Mouse (Mus musculus): ENCODE data around the gene Syngr1. TPM values are rescaled to one million over a fixed set of nuclear protein-coding genes. Genes with fewer than 3 reads are reported as not detected.

Syngr1 gene
- 14.7 and 14.9 TPM in 2 replicates for polyA plus RNA-seq (2014; fragmentation: Nextera tagmentation; extraction: Ambion mirVana)

- H3K9me3 ChIP-seq (ENCODE audit: low read depth, low read length), result no peaks in the 10 kb centered on the region
- peak; percentile 71 for DNase-seq
- H3K4me1 ChIP-seq (ENCODE audit: insufficient read depth), result no peaks in the 10 kb centered on the region
- WGBS, result 1% methylated on average over 85 of the region's 86 CpGs
- H3K9ac ChIP-seq, result peak within 1 kb of the TSS; percentile 60
- H3K27ac ChIP-seq (ENCODE audit: low read depth), result no peak within 1 kb of the TSS
- peak; percentile 69 for TF ChIP-seq CTCF (IDR thresholded peaks at IDR 0.05; ENCODE audit: low read depth)
- ATAC-seq (ENCODE audit: insufficient read depth), result peak; percentile 64
- H3K27me3 ChIP-seq (ENCODE audit: insufficient read depth, low read length), result peaks cover 34% of the 10 kb centered on the region
- H3K4me3 ChIP-seq (ENCODE audit: low read depth, low read length), result peak within 1 kb of the TSS; percentile 59
- peak within 1 kb of the TSS; percentile 94 for H3K4me2 ChIP-seq
- no peaks in the 10 kb centered on the region for H3K36me3 ChIP-seq (ENCODE audit: insufficient read depth)
Observed at GRCm38 (mm10) chr15:80091121-80091955, at the start of gene Syngr1, which contains the start of gene Rpl3. Gene Syngr1, plus strand, starts transcription at chr15:80091334. Gene Rpl3, minus strand, starts transcription at chr15:80091868.

GRCm38 (mm10) chr15:80042152-80042551 lies 49.0 kb upstream of the Syngr1 start:
- no peak overlapping the region for H3K4me2 ChIP-seq
- ATAC-seq (ENCODE audit: insufficient read depth), result no peak
- no peak overlapping the region for H3K9ac ChIP-seq
- no peak overlapping the region for H3K4me3 ChIP-seq (ENCODE audit: low read depth, low read length)
- H3K9me3 ChIP-seq (ENCODE audit: low read depth, low read length), result peaks cover 3% of the 10 kb centered on the region; the same call in 1 of the 2 replicates
- 60% methylated on average over 4 of the region's 4 CpGs for WGBS
- no peak overlapping the region for H3K27ac ChIP-seq (ENCODE audit: low read depth)
- no peak for DNase-seq
- no peak for TF ChIP-seq CTCF (IDR thresholded peaks at IDR 0.05; ENCODE audit: low read depth)
- H3K4me1 ChIP-seq (ENCODE audit: insufficient read depth), result no peaks in the 10 kb centered on the region
- H3K36me3 ChIP-seq (ENCODE audit: insufficient read depth), result no peaks in the 10 kb centered on the region
- H3K27me3 ChIP-seq (ENCODE audit: insufficient read depth, low read length), result no peaks in the 10 kb centered on the region

- 79% methylated on average over 10 of the region's 10 CpGs for WGBS
Observed at GRCm38 (mm10) chr15:80044249-80044648, 46.9 kb upstream of the Syngr1 start.

GRCm38 (mm10) chr15:80045749-80046148 lies 45.4 kb upstream of the Syngr1 start:
- no peak overlapping the region for H3K9ac ChIP-seq
- no peak overlapping the region for H3K27ac ChIP-seq (ENCODE audit: low read depth)
- H3K4me2 ChIP-seq, result no peak overlapping the region
- no peaks in the 10 kb centered on the region for H3K36me3 ChIP-seq (ENCODE audit: insufficient read depth)
- TF ChIP-seq CTCF (IDR thresholded peaks at IDR 0.05; ENCODE audit: low read depth), result peak; percentile 30
- ATAC-seq (ENCODE audit: insufficient read depth), result no peak
- 94% methylated on average over 2 of the region's 2 CpGs for WGBS
- no peak overlapping the region for H3K4me3 ChIP-seq (ENCODE audit: low read depth, low read length)
- peaks cover 3% of the 10 kb centered on the region; the same call in 1 of the 2 replicates for H3K9me3 ChIP-seq (ENCODE audit: low read depth, low read length)
- DNase-seq, result no peak
- H3K4me1 ChIP-seq (ENCODE audit: insufficient read depth), result no peaks in the 10 kb centered on the region
- no peaks in the 10 kb centered on the region for H3K27me3 ChIP-seq (ENCODE audit: insufficient read depth, low read length)

More at GRCm38 (mm10) chr15:80044249-80044648, 46.9 kb upstream of the Syngr1 start:
- H3K4me2 ChIP-seq, result no peak overlapping the region
- DNase-seq (no peak), ATAC-seq (ENCODE audit: insufficient read depth) (no peak)
- no peak for TF ChIP-seq CTCF (IDR thresholded peaks at IDR 0.05; ENCODE audit: low read depth)
- no peaks in the 10 kb centered on the region for H3K27me3 ChIP-seq (ENCODE audit: insufficient read depth, low read length)
- no peaks in the 10 kb centered on the region for H3K36me3 ChIP-seq (ENCODE audit: insufficient read depth)
- H3K27ac ChIP-seq (ENCODE audit: low read depth), result no peak overlapping the region
- no peaks in the 10 kb centered on the region for H3K4me1 ChIP-seq (ENCODE audit: insufficient read depth)
- no peak overlapping the region for H3K4me3 ChIP-seq (ENCODE audit: low read depth, low read length)
- peaks cover 3% of the 10 kb centered on the region; the same call in 1 of the 2 replicates for H3K9me3 ChIP-seq (ENCODE audit: low read depth, low read length)
- no peak overlapping the region for H3K9ac ChIP-seq

GRCm38 (mm10) chr15:80047242-80047641 lies 43.9 kb upstream of the Syngr1 start:
- H3K4me1 ChIP-seq (ENCODE audit: insufficient read depth), result no peaks in the 10 kb centered on the region
- no peak for ATAC-seq (ENCODE audit: insufficient read depth)
- DNase-seq, result no peak
- no peak overlapping the region for H3K4me2 ChIP-seq
- WGBS, result 77% methylated on average over 2 of the region's 2 CpGs
- no peak overlapping the region for H3K27ac ChIP-seq (ENCODE audit: low read depth)
- H3K4me3 ChIP-seq (ENCODE audit: low read depth, low read length), result no peak overlapping the region
- H3K9me3 ChIP-seq (ENCODE audit: low read depth, low read length), result peaks cover 3% of the 10 kb centered on the region; the same call in 1 of the 2 replicates
- no peaks in the 10 kb centered on the region for H3K27me3 ChIP-seq (ENCODE audit: insufficient read depth, low read length)
- no peak for TF ChIP-seq CTCF (IDR thresholded peaks at IDR 0.05; ENCODE audit: low read depth)
- H3K9ac ChIP-seq, result no peak overlapping the region
- no peaks in the 10 kb centered on the region for H3K36me3 ChIP-seq (ENCODE audit: insufficient read depth)

GRCm38 (mm10) chr15:80047973-80048372 lies 43.2 kb upstream of the Syngr1 start:
- 13% methylated on average over 5 of the region's 5 CpGs for WGBS
- no peak overlapping the region for H3K27ac ChIP-seq (ENCODE audit: low read depth)
- H3K4me2 ChIP-seq, result no peak overlapping the region

GRCm38 (mm10) chr15:80050093-80050492 lies 41.0 kb upstream of the Syngr1 start:
- no peak overlapping the region for H3K9ac ChIP-seq
- H3K4me2 ChIP-seq, result no peak overlapping the region
- no peak overlapping the region for H3K4me3 ChIP-seq (ENCODE audit: low read depth, low read length)
- peaks cover 3% of the 10 kb centered on the region; the same call in 1 of the 2 replicates for H3K9me3 ChIP-seq (ENCODE audit: low read depth, low read length)
- no peaks in the 10 kb centered on the region for H3K27me3 ChIP-seq (ENCODE audit: insufficient read depth, low read length)
- H3K4me1 ChIP-seq (ENCODE audit: insufficient read depth), result 0 out of 2 replicates have a peak, but pooled peaks cover 2% of the 10 kb centered on the region
- peak; percentile 46; the same call in 1 of the 2 replicates for ATAC-seq (ENCODE audit: insufficient read depth)
- H3K27ac ChIP-seq (ENCODE audit: low read depth), result peak overlapping the region; percentile 15; the same call in 1 of the 2 replicates
- peak; percentile 60 for DNase-seq
- TF ChIP-seq CTCF (IDR thresholded peaks at IDR 0.05; ENCODE audit: low read depth), result no peak
- WGBS, result 45% methylated on average over 4 of the region's 4 CpGs
- no peaks in the 10 kb centered on the region for H3K36me3 ChIP-seq (ENCODE audit: insufficient read depth)

More at GRCm38 (mm10) chr15:80047973-80048372, 43.2 kb upstream of the Syngr1 start:
- no peak for DNase-seq
- Histone ChIP-seq H3K9me3 (ENCODE audit: low read depth, low read length) (peaks cover 3% of the 10 kb centered on the region; the same call in 1 of the 2 replicates), H3K4me3 (ENCODE audit: low read depth, low read length) (no peak overlapping the region), H3K9ac (no peak overlapping the region), H3K27me3 (ENCODE audit: insufficient read depth, low read length) (no peaks in the 10 kb centered on the region), H3K36me3 (ENCODE audit: insufficient read depth) (no peaks in the 10 kb centered on the region), H3K4me1 (ENCODE audit: insufficient read depth) (no peaks in the 10 kb centered on the region)
- no peak for TF ChIP-seq CTCF (IDR thresholded peaks at IDR 0.05; ENCODE audit: low read depth)
- no peak for ATAC-seq (ENCODE audit: insufficient read depth)

Measured in lung, embryonic 14.5 days (tissue).